Mouse (Mus musculus) E14TG2a.4 (cell line): Measurements from ENCODE around the gene 4931428F04Rik.

Experiments used
- CTCF ChIP-seq: conservative IDR thresholded peaks from 2 replicates; pipeline ENCODE4 v1.5.1; 2014; ENCODE audit warnings: low read length
- POU5F1 ChIP-seq: IDR thresholded peaks from 2 replicates; pipeline ENCODE4 v1.6.1; 2014; ENCODE audit warnings: low read length, borderline replicate concordance

DNA sequence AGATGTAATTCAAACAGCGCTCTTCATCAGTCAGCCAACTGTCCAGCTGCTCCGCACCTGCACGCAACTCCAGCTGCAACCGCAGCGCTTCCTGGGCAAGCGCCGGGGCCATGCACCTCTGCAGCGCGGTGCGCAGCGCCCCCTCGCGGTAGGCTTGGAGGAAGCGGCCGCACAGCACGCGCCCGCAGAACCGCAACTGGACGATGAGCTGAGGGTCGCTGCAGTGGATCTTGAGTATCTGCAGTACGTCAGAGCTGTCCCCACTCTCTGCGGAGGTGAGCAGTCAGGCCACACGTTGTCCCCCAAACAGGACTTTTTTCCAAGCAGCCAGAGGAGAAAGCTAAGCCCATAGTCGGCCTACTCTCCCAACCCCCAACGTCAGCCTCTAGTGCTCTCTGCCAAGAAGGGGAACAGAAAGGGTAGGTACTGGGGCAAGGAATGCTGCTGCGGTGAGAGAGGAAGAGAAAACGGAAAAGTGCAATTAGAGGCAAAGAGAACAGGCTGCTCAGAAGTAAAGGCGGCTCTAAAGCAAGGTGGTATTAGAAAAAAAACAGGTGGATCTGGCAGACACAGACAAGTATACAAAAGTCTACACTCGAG, 29.8 kb downstream of the 4931428F04Rik start:
- peak; percentile 1; the same call in 1 of the 2 replicates for TF ChIP-seq CTCF
- no peak for TF ChIP-seq POU5F1
